Mouse (Mus musculus): ENCODE data around the gene Sae1.

GRCm38 (mm10) chr7:16299419-16300035 is 88.1 kb downstream of the Sae1 start:
- TF ChIP-seq POLR2A (IDR thresholded peaks at IDR 0.05; ENCODE audit: extremely low read depth, insufficient read depth, low read length): no peak
- no peak for TF ChIP-seq CTCF (IDR thresholded peaks at IDR 0.05; ENCODE audit: low read depth, low read length)
